Mouse (Mus musculus) heart, adult 2 months (tissue): ENCODE measurements around the gene Zdhhc14. TPM values are rescaled to one million over a fixed set of nuclear protein-coding genes. Genes with fewer than 3 reads are reported as not detected.

Source experiments
- DNase-seq, 2 experiments: peaks; one replicate each; pipeline ENCODE4 v3.0.0; 2021
- H3K27ac ChIP-seq: fragments of 200-600 bp; 2 replicates; pipeline ENCODE4 v1.8.1; 2022
- H3K27me3 ChIP-seq: fragments of 200-500 bp; 2 replicates; pipeline ENCODE4 v1.6.1; 2012; ENCODE audit warnings: mild to moderate bottlenecking, low read length, inconsistent platforms, mixed read lengths; ENCODE audit not compliant: control insufficient read depth, insufficient read depth
- H3K36me3 ChIP-seq: fragments of 200-500 bp; 2 replicates; pipeline ENCODE4 v1.6.1; 2012; ENCODE audit warnings: low read length, inconsistent platforms; ENCODE audit not compliant: control insufficient read depth, insufficient read depth
- H3K4me1 ChIP-seq: fragments of 200-500 bp; 2 replicates; pipeline ENCODE4 v1.6.1; 2011; ENCODE audit warnings: low read length; ENCODE audit not compliant: control insufficient read depth, insufficient read depth
- H3K4me3 ChIP-seq: fragments of 200-600 bp; 2 replicates; pipeline ENCODE4 v1.8.1; 2022
- H3K79me2 ChIP-seq: fragments of 200-500 bp; replicated peaks from 2 replicates; pipeline ENCODE4 v1.6.1; 2012; ENCODE audit warnings: mild to moderate bottlenecking, inconsistent platforms, low read length, moderate library complexity, mixed read lengths; ENCODE audit not compliant: control insufficient read depth, insufficient read depth
- H3K9ac ChIP-seq: fragments of 200-500 bp; 2 replicates; pipeline ENCODE4 v1.6.1; 2012; ENCODE audit warnings: low read depth, mild to moderate bottlenecking, control low read depth, inconsistent platforms, low read length, mixed read lengths
- CTCF ChIP-seq: fragments of 200-600 bp; IDR thresholded peaks from 2 replicates; pipeline ENCODE4 v1.8.1; 2022; ENCODE audit warnings: antibody characterized with exemption, mild to moderate bottlenecking, moderate library complexity
- EP300 ChIP-seq: fragments of 200-500 bp; IDR thresholded peaks from 2 replicates; pipeline ENCODE4 v1.6.1; 2011; ENCODE audit warnings: low read depth, low read length, control low read depth; ENCODE audit not compliant: insufficient read depth
- POLR2A ChIP-seq: fragments of 200-500 bp; IDR thresholded peaks from 2 replicates; pipeline ENCODE4 v1.6.1; 2011; ENCODE audit warnings: mild to moderate bottlenecking, low read depth, low read length, control low read depth; ENCODE audit not compliant: insufficient read depth
- WGBS: fragments of 180-500 bp; shearing (Covaris S2); methylation state at CpG from one replicate; pipeline ENCODE4 v1.1.7; 2018; 5-methylcytosine and 5-hydroxymethylcytosine counted together
- intact Hi-C: fragments of 180-260 bp; cut with DNase I; formaldehyde crosslinking; loops from one replicate; pipeline ENCODE4 v1.15.1; 2025
- polyA plus RNA-seq: library from polyadenylated mRNA; depleted of rRNA; stranded (reverse); fragments of >200 nt; gene quantifications from 2 replicates; pipeline ENCODE4 v1.2.3, GENCODE M21; 2012; rRNA removed
- total RNA-seq, 2 experiments: library from RNA; stranded (reverse); gene quantifications; 2 replicates each; pipeline ENCODE4 v1.2.3; 2021

Gene Zdhhc14
- total and polyA plus RNA-seq, 3 experiments, result 1.5 to 5.4 (median 4.4) TPM

DNA sequence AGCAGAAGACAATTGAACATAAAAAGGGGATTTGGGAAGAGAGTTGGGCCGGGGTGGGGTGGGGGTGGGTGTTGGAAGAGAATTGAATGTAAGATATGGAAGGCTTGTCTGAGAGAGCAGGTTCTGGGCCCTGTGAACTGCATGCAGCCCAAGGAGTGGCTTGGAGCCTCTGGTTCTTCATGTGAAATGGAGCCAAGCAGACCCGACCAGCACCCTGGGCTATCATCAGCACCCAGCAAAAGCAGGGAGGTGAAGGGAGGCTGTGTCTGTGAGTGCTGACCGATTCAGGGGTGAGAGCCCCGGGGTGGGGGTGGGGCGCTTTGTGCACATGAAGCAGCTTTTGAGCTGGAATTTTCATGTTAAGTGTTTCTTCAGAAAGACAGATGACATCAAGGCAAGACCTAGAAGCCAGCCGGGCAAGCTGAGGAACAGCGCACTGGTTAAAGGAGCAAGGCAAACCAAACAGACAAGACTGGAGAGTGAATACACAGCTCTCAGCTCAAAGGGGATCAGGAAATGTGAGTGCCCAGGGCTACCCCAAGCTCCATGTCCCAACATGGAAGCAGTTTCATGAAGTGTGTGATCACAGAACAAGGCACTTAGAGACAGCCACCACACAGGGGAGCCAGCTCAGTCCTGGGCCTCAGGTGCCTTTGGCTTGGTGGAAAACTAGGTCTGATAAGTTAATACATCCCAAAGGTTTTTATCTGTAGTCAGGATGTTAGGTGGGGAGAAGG lies 308.6 kb downstream of the Zdhhc14 start:
- Histone ChIP-seq H3K36me3 (no peaks in the 10 kb centered on the region), H3K79me2 (no peaks in the 10 kb centered on the region), H3K4me1 (peaks cover 32% of the 10 kb centered on the region), H3K27ac (no peak overlapping the region; the same call in 1 of the 2 replicates), H3K4me3 (no peak overlapping the region), H3K27me3 (no peaks in the 10 kb centered on the region), H3K9ac (no peak overlapping the region)
- intact Hi-C loops, result no loop called here
- DNase-seq, result no peak
- 81% methylated on average over 7 of the region's 7 CpGs for WGBS
- TF ChIP-seq POLR2A (no peak), CTCF (no peak), EP300 (no peak)

DNA sequence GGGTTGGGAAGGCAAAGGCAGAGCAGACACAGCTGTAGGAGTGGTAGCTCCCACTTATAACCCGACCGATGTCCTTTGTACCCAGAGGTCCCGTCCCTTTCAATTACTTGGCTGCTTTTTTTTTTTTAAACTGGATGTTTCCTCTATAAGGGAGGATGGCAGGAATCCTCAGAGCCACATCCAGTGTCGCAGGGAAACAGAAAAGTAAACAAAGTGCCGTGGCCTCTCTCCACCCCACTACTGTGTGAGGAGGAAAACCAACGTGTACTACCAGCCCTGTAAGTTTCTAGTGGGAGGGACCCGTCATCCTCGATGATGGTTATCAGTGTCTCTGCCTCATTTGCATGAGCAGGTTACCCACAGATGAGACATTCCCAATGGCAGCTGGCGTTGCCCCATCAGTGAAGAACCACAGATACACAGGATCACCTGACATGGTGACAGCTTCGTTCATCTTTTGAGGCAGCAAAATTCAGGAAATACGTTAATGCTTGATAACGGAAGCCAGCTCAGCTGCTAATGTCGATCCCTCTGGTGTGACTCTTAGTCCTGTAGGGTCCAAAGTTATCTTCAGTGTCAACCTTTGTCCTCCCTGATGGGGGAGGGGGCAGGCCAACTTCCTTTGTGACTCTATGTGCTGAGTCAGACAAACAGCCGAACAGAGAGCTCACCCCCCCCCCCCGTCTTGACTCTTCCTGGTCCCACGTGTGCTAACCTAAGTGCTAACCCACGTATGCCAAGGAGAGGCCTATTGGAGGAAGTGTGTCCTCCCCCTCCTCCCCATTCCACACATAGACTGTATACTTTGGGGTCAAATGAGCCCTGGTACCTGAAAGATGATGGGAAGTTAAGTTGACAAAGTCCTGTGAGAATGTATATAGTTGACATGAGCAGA lies 309.7 kb downstream of the Zdhhc14 start:
- 46% methylated on average over 17 of the region's 17 CpGs for WGBS
- intact Hi-C loops, result no loop called here
- TF ChIP-seq POLR2A (no peak), CTCF (no peak), EP300 (no peak)

DNA sequence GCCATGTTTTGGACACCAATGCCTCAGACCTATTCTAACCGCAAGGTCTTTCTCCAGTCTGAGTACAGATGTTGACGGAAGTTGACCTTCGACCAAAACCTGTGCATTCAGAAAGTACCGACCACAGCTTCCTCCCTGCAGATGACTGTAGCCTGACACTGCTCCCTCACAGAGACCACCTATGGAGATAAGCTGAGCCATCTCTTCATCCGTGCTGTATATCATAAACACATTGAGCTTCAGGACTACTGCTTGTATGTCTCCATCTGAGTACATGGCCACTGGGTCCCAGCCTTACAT lies 310.2 kb downstream of the Zdhhc14 start:
- Histone ChIP-seq H3K27ac (no peak overlapping the region), H3K27me3 (no peaks in the 10 kb centered on the region), H3K9ac (no peak overlapping the region), H3K4me1 (peaks cover 29% of the 10 kb centered on the region), H3K79me2 (no peaks in the 10 kb centered on the region; the same call in 1 of the 2 replicates), H3K4me3 (no peak overlapping the region), H3K36me3 (no peaks in the 10 kb centered on the region)
- TF ChIP-seq EP300, result no peak
- no peak for TF ChIP-seq CTCF
- no peak for TF ChIP-seq POLR2A
- DNase-seq, result peak in 1 of 2 experiments; percentile 18
- intact Hi-C loops, result no loop called here
- 92% methylated on average over 5 of the region's 5 CpGs for WGBS

More for the DNA sequence above, 309.7 kb downstream of the Zdhhc14 start:
- H3K27ac ChIP-seq, result no peak overlapping the region; the same call in 1 of the 2 replicates
- H3K4me1 ChIP-seq, result peaks cover 31% of the 10 kb centered on the region
- H3K4me3 ChIP-seq, result no peak overlapping the region
- peak in 1 of 2 experiments; percentile 20 for DNase-seq
- H3K79me2 ChIP-seq, result no peaks in the 10 kb centered on the region; the same call in 1 of the 2 replicates
- H3K36me3 ChIP-seq, result no peaks in the 10 kb centered on the region
- H3K9ac ChIP-seq, result no peak overlapping the region
- no peaks in the 10 kb centered on the region for H3K27me3 ChIP-seq

Other genes starting within 250 kb of the Zdhhc14 start
- under 1 TPM; 0.21 to 0.36 TPM for gene Ldhal6b, start 73.8 kb upstream of the Zdhhc14 start, total RNA-seq
- 0.26 and 0.49 TPM in 2 replicates for gene Ldhal6b, start 73.8 kb upstream of the Zdhhc14 start, polyA plus RNA-seq
- 100 to 1,000 TPM; 146 to 155 TPM for gene Tmem242, start 52.3 kb upstream of the Zdhhc14 start, total RNA-seq
- gene Tmem242, start 52.3 kb upstream of the Zdhhc14 start, polyA plus RNA-seq, result 17.6 and 32.1 TPM in 2 replicates